Mouse (Mus musculus): ENCODE measurements around the gene D11Wsu47e. TPM values are rescaled to one million over a fixed set of nuclear protein-coding genes. Genes with fewer than 3 reads are reported as not detected.

Gene D11Wsu47e
- polyA plus RNA-seq (2015; fragmentation: Nextera tagmentation; extraction: Ambion mirVana) = 21.9 and 22.4 TPM in 2 replicates

- no peaks in the 10 kb centered on the region for H3K9me3 ChIP-seq
- peaks cover 57% of the 10 kb centered on the region for H3K4me1 ChIP-seq (replicated peaks)
- peak within 1 kb of the TSS; percentile 94 for H3K4me2 ChIP-seq
- no peaks in the 10 kb centered on the region for H3K27me3 ChIP-seq
- ATAC-seq (ENCODE audit: low FRiP score) = peak; percentile 96
- peaks cover 16% of the 10 kb centered on the region for H3K36me3 ChIP-seq
- H3K4me3 ChIP-seq = peak within 1 kb of the TSS; percentile 93
- H3K9ac ChIP-seq = peak within 1 kb of the TSS; percentile 93
- H3K27ac ChIP-seq = peak within 1 kb of the TSS; percentile 96
- under 1% methylated on average over 73 of the region's 73 CpGs for WGBS
These were observed at the start of gene D11Wsu47e, which contains the start of gene Fam104a for GRCm38 (mm10) chr11:113683957-113684706. D11Wsu47e (plus strand) TSS chr11:113684412. Fam104a (minus strand) TSS chr11:113684155.

GRCm38 (mm10) chr11:113634699-113635121, 49.5 kb upstream of the D11Wsu47e start:
- no peak for ATAC-seq (ENCODE audit: low FRiP score)

GRCm38 (mm10) chr11:113638680-113639079, 45.5 kb upstream of the D11Wsu47e start:
- WGBS = 87% methylated on average over 12 of the region's 12 CpGs
- no peak overlapping the region for H3K4me2 ChIP-seq
- H3K27ac ChIP-seq = no peak overlapping the region
- no peak for ATAC-seq (ENCODE audit: low FRiP score)
- H3K9me3 ChIP-seq = peaks cover 4% of the 10 kb centered on the region; the same call in 1 of the 2 replicates
- H3K27me3 ChIP-seq = no peaks in the 10 kb centered on the region
- H3K4me3 ChIP-seq = no peak overlapping the region
- peaks cover 4% of the 10 kb centered on the region; the same call in 1 of the 2 replicates for H3K36me3 ChIP-seq
- H3K9ac ChIP-seq = no peak overlapping the region
- no peaks in the 10 kb centered on the region for H3K4me1 ChIP-seq (replicated peaks)

More at GRCm38 (mm10) chr11:113634699-113635121, 49.5 kb upstream of the D11Wsu47e start:
- Histone ChIP-seq H3K4me2 (no peak overlapping the region), H3K4me3 (no peak overlapping the region), H3K9ac (no peak overlapping the region), H3K36me3 (peaks cover 4% of the 10 kb centered on the region; the same call in 1 of the 2 replicates), H3K27ac (no peak overlapping the region), H3K9me3 (peaks cover 4% of the 10 kb centered on the region; the same call in 1 of the 2 replicates), H3K27me3 (0 out of 2 replicates have a peak, but pooled peaks cover 3% of the 10 kb centered on the region), H3K4me1 (replicated peaks) (no peaks in the 10 kb centered on the region)
- 64% methylated on average over 10 of the region's 10 CpGs for WGBS

GRCm38 (mm10) chr11:113645181-113645580, 39.0 kb upstream of the D11Wsu47e start:
- Histone ChIP-seq H3K4me2 (no peak overlapping the region), H3K4me3 (no peak overlapping the region), H3K4me1 (replicated peaks) (peaks cover 15% of the 10 kb centered on the region), H3K9ac (no peak overlapping the region), H3K9me3 (no peaks in the 10 kb centered on the region), H3K27ac (no peak overlapping the region), H3K27me3 (0 out of 2 replicates have a peak, but pooled peaks cover 7% of the 10 kb centered on the region), H3K36me3 (no peaks in the 10 kb centered on the region)
- ATAC-seq (ENCODE audit: low FRiP score) = no peak
- 79% methylated on average over 3 of the region's 3 CpGs for WGBS

GRCm38 (mm10) chr11:113648152-113648551, 36.1 kb upstream of the D11Wsu47e start:
- peaks cover 16% of the 10 kb centered on the region for H3K36me3 ChIP-seq
- H3K27ac ChIP-seq = no peak overlapping the region
- H3K9me3 ChIP-seq = no peaks in the 10 kb centered on the region
- ATAC-seq (ENCODE audit: low FRiP score) = no peak
- peak overlapping the region; percentile 25 for H3K4me2 ChIP-seq
- 0 out of 2 replicates have a peak overlapping the region, but pooled peaks have one; percentile 43 for H3K9ac ChIP-seq
- WGBS = 2% methylated on average over 15 of the region's 15 CpGs
- 0 out of 2 replicates have a peak, but pooled peaks cover 7% of the 10 kb centered on the region for H3K27me3 ChIP-seq
- peaks cover 34% of the 10 kb centered on the region for H3K4me1 ChIP-seq (replicated peaks)
- no peak overlapping the region for H3K4me3 ChIP-seq

GRCm38 (mm10) chr11:113648690-113649352, 35.4 kb upstream of the D11Wsu47e start, which contains the start of gene Cog1:
Cog1 (plus strand) TSS chr11:113649169.
- peak within 1 kb of the TSS; percentile 92 for H3K4me3 ChIP-seq
- H3K27ac ChIP-seq = peak within 1 kb of the TSS; percentile 96
- 0 out of 2 replicates have a peak, but pooled peaks cover 7% of the 10 kb centered on the region for H3K27me3 ChIP-seq
- H3K4me2 ChIP-seq = peak within 1 kb of the TSS; percentile 59
- 41% methylated on average over 26 of the region's 26 CpGs for WGBS
- ATAC-seq (ENCODE audit: low FRiP score) = peak; percentile 1; the same call in 1 of the 2 replicates
- peaks cover 22% of the 10 kb centered on the region for H3K36me3 ChIP-seq
- H3K9ac ChIP-seq = peak within 1 kb of the TSS; percentile 98
- no peaks in the 10 kb centered on the region for H3K9me3 ChIP-seq
- peaks cover 34% of the 10 kb centered on the region for H3K4me1 ChIP-seq (replicated peaks)

GRCm38 (mm10) chr11:113649353-113650210, 34.6 kb upstream of the D11Wsu47e start, which contains the start of gene Slc39a11:
Slc39a11 (minus strand) TSS chr11:113650079.
- H3K4me1 ChIP-seq (replicated peaks) = peaks cover 34% of the 10 kb centered on the region
- H3K9me3 ChIP-seq = no peaks in the 10 kb centered on the region
- 0 out of 2 replicates have a peak, but pooled peaks cover 4% of the 10 kb centered on the region for H3K27me3 ChIP-seq
- H3K27ac ChIP-seq = peak within 1 kb of the TSS; percentile 96
- peak within 1 kb of the TSS; percentile 98 for H3K9ac ChIP-seq
- H3K4me3 ChIP-seq = peak within 1 kb of the TSS; percentile 92
- peaks cover 30% of the 10 kb centered on the region for H3K36me3 ChIP-seq
- WGBS = under 1% methylated on average over 81 of the region's 91 CpGs
- H3K4me2 ChIP-seq = peak within 1 kb of the TSS; percentile 59
- peak; percentile 79 for ATAC-seq (ENCODE audit: low FRiP score)

- WGBS = 60% methylated on average over 22 of the region's 22 CpGs
- H3K27ac ChIP-seq = peak overlapping the region; percentile 67
These were observed 32.9 kb upstream of the D11Wsu47e start for GRCm38 (mm10) chr11:113651206-113651906.

GRCm38 (mm10) chr11:113651907-113652273, 32.3 kb upstream of the D11Wsu47e start:
- ATAC-seq (ENCODE audit: low FRiP score) = no peak
- Histone ChIP-seq H3K36me3 (peaks cover 53% of the 10 kb centered on the region), H3K4me2 (no peak overlapping the region), H3K9me3 (no peaks in the 10 kb centered on the region), H3K27ac (peak overlapping the region; percentile 67), H3K4me3 (no peak overlapping the region), H3K4me1 (replicated peaks) (peaks cover 50% of the 10 kb centered on the region), H3K27me3 (0 out of 2 replicates have a peak, but pooled peaks cover 4% of the 10 kb centered on the region), H3K9ac (no peak overlapping the region)
- WGBS = 46% methylated on average over 8 of the region's 8 CpGs

More at GRCm38 (mm10) chr11:113651206-113651906, 32.9 kb upstream of the D11Wsu47e start:
- H3K9me3 ChIP-seq = no peaks in the 10 kb centered on the region
- H3K36me3 ChIP-seq = peaks cover 48% of the 10 kb centered on the region
- H3K4me3 ChIP-seq = no peak overlapping the region
- no peak for ATAC-seq (ENCODE audit: low FRiP score)
- H3K27me3 ChIP-seq = 0 out of 2 replicates have a peak, but pooled peaks cover 4% of the 10 kb centered on the region
- H3K4me1 ChIP-seq (replicated peaks) = peaks cover 44% of the 10 kb centered on the region
- H3K4me2 ChIP-seq = peak overlapping the region; percentile 59
- no peak overlapping the region for H3K9ac ChIP-seq

- Histone ChIP-seq H3K36me3 (peaks cover 59% of the 10 kb centered on the region), H3K9ac (no peak overlapping the region), H3K27ac (no peak overlapping the region), H3K9me3 (no peaks in the 10 kb centered on the region), H3K4me2 (no peak overlapping the region), H3K4me1 (replicated peaks) (peaks cover 54% of the 10 kb centered on the region), H3K4me3 (no peak overlapping the region), H3K27me3 (0 out of 2 replicates have a peak, but pooled peaks cover under 1% of the 10 kb centered on the region)
- no peak for ATAC-seq (ENCODE audit: low FRiP score)
- 88% methylated on average over 6 of the region's 6 CpGs for WGBS
These were observed 31.7 kb upstream of the D11Wsu47e start for GRCm38 (mm10) chr11:113652516-113652915.

GRCm38 (mm10) chr11:113654105-113654504, 30.1 kb upstream of the D11Wsu47e start:
- ATAC-seq (ENCODE audit: low FRiP score) = no peak
- H3K9me3 ChIP-seq = no peaks in the 10 kb centered on the region
- peaks cover 41% of the 10 kb centered on the region for H3K4me1 ChIP-seq (replicated peaks)
- H3K9ac ChIP-seq = no peak overlapping the region
- H3K4me3 ChIP-seq = no peak overlapping the region
- no peak overlapping the region for H3K4me2 ChIP-seq
- H3K27me3 ChIP-seq = no peaks in the 10 kb centered on the region
- peaks cover 74% of the 10 kb centered on the region for H3K36me3 ChIP-seq
- H3K27ac ChIP-seq = no peak overlapping the region
- 94% methylated on average over 15 of the region's 15 CpGs for WGBS

Measured in hindbrain, embryonic 13.5 days (tissue).